Mouse (Mus musculus) hindbrain, embryonic 15.5 days (tissue): ENCODE measurements around the gene Slc30a7. TPM values are rescaled to one million over a fixed set of nuclear protein-coding genes. Genes with fewer than 3 reads are reported as not detected.

Source experiments
- ATAC-seq: fragments of 200-750 bp; cut with Nextera tagmentation; 2 replicates; pipeline ENCODE4 v1.8.0; 2017; ENCODE audit warnings: low read depth, moderate number of reproducible peaks, moderate TSS enrichment; ENCODE audit not compliant: low FRiP score
- H3K27ac ChIP-seq: fragments of 300-500 bp; sonication (generic); replicated peaks from 2 replicates; pipeline ENCODE4 v1.5.1; 2015; ENCODE audit warnings: mild to moderate bottlenecking, inconsistent platforms
- H3K27me3 ChIP-seq: fragments of 300-500 bp; sonication (generic); 2 replicates; pipeline ENCODE4 v1.6.1; 2015; ENCODE audit warnings: control low read depth, inconsistent platforms
- H3K36me3 ChIP-seq: fragments of 300-500 bp; sonication (generic); 2 replicates; pipeline ENCODE4 v1.6.1; 2015; ENCODE audit warnings: control low read depth, inconsistent platforms
- H3K4me1 ChIP-seq: fragments of 300-500 bp; sonication (generic); replicated peaks from 2 replicates; pipeline ENCODE4 v1.6.1; 2015; ENCODE audit warnings: control low read depth, inconsistent platforms
- H3K4me2 ChIP-seq: fragments of 300-500 bp; sonication (generic); 2 replicates; pipeline ENCODE4 v1.6.1; 2015; ENCODE audit warnings: moderate library complexity, mild to moderate bottlenecking, inconsistent platforms
- H3K4me3 ChIP-seq: fragments of 300-500 bp; sonication (generic); 2 replicates; pipeline ENCODE4 v1.5.1; 2015; ENCODE audit warnings: mild to moderate bottlenecking, inconsistent platforms
- H3K9ac ChIP-seq: fragments of 300-500 bp; sonication (generic); 2 replicates; pipeline ENCODE4 v1.6.1; 2015; ENCODE audit warnings: inconsistent platforms
- H3K9me3 ChIP-seq: fragments of 300-500 bp; sonication (generic); 2 replicates; pipeline ENCODE4 v1.6.1; 2016; ENCODE audit warnings: control low read depth, inconsistent platforms
- WGBS: fragments of 180-500 bp; shearing (Covaris S2); methylation state at CpG from one replicate; pipeline ENCODE4 v1.1.7; 2015; 5-methylcytosine and 5-hydroxymethylcytosine counted together
- polyA plus RNA-seq: library from polyadenylated mRNA; unstranded; fragments of >200 nt; fragmentation: Nextera tagmentation; extraction: Ambion mirVana; gene quantifications from 2 replicates; pipeline ENCODE4 v1.2.1, GENCODE M21; 2015

Slc30a7 gene
- polyA plus RNA-seq, 1 experiment from 2014 or later: 16.7 TPM

DNA sequence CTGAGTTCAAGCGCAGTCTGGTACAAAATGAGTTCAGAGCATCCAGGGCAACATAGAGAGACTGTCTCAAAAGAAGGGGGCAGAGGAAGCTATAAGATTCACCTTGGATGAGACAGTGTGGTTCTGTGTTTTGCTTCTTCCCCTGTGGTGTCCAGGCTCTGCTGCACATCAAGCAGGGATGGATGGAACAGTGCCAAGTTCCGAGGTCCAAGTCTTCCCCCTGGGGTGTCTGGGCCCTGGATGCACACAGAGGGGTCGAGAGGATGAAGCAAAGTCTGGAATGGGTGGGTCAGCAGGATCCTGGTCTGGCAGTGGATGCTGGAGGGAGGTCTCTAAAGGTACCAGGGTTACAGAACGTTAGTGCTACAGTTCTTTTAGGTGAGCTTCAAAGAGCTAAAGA, 11.4 kb upstream of the Slc30a7 start:
- Histone ChIP-seq H3K36me3 (no peaks in the 10 kb centered on the region), H3K27me3 (no peaks in the 10 kb centered on the region), H3K4me3 (no peak overlapping the region), H3K4me2 (no peak overlapping the region), H3K27ac (no peak overlapping the region), H3K9me3 (no peaks in the 10 kb centered on the region), H3K9ac (no peak overlapping the region), H3K4me1 (no peaks in the 10 kb centered on the region)
- WGBS: 76% methylated on average over 4 of the region's 4 CpGs
- no peak for ATAC-seq

DNA sequence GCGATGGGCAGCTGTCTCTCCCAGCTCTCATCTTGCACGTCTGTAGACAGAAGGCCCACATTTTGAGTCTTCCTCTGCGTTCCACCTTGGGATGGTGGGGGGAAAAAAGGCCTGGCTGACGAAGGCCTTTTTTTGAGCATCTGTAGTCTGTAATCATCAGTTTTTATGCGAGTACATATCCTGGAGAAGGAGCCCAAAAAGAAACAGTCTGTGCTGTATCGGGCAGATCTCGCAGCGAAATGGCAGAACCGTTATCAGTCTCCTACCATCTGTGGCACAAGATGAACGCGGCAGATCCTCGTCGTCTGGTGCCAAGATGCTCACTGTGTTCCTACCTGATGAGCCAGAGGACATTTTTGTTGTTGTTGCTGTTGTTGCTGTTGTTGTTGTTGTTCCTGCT, 8.9 kb upstream of the Slc30a7 start:
- Histone ChIP-seq H3K4me3 (no peak overlapping the region), H3K9ac (no peak overlapping the region), H3K4me2 (no peak overlapping the region), H3K27me3 (no peaks in the 10 kb centered on the region), H3K9me3 (no peaks in the 10 kb centered on the region), H3K27ac (no peak overlapping the region), H3K36me3 (no peaks in the 10 kb centered on the region), H3K4me1 (no peaks in the 10 kb centered on the region)
- ATAC-seq: no peak
- 83% methylated on average over 13 of the region's 13 CpGs for WGBS

DNA sequence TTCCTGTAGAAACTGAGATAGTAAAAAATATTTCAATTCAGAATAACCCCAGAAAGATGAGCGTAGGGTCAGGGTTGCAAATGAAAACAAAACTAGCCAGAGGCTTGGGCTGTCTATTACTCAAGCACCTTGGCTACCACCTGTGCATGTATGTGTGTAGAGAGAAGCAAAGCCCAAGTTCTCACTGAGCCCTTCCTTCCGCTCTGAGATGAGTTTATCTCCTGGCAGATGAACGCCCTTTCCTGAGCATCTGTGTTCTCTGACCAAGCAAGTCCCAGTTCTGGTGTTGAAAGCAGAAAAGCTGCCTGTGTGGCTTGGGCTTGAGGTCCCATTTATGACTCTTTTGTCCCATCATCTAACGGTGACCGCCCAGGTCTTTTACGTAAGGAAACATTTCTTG, 7.7 kb upstream of the Slc30a7 start:
- WGBS: 97% methylated on average over 6 of the region's 6 CpGs
- no peak for ATAC-seq
- peaks cover 4% of the 10 kb centered on the region for H3K4me1 ChIP-seq
- H3K27ac ChIP-seq: no peak overlapping the region
- H3K4me2 ChIP-seq: no peak overlapping the region
- no peak overlapping the region for H3K9ac ChIP-seq
- H3K9me3 ChIP-seq: no peaks in the 10 kb centered on the region
- H3K4me3 ChIP-seq: no peak overlapping the region
- H3K27me3 ChIP-seq: no peaks in the 10 kb centered on the region
- H3K36me3 ChIP-seq: no peaks in the 10 kb centered on the region

DNA sequence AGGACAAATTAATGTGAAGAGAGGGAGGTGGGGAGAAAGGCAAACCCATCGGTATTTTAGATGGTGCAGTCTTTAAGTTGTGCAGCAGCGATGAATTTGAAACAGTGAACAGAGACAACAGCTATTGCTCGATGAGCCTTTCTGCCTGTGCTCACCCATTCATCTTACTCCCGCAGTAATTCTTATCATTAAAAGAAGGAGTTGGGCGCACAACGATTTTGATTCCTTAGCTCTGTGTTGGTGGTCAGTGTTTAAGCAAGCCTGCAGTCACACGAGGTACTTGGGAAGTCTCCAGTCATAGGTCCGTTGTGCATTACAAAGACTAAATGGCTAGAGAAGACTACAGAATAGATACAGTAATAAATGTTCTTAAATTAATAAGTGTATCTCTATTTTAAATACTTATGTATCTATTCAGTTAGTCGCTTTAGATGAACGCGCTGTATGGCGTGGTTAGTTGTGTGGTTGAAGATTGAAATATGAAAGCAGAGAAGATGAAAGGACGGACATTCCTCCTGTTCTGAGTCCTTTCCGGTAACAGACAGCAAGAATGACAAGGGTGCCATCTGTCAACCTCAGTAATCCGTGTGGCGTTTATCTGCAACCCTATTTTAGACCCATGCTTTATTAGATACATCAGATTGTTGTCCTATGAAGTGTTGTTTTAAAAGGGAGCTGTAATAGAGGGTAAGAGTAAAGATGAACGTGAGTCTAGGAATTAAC, 2.6 kb upstream of the Slc30a7 start:
- Histone ChIP-seq H3K27ac (no peak overlapping the region), H3K27me3 (no peaks in the 10 kb centered on the region), H3K4me2 (peak overlapping the region; percentile 73), H3K9me3 (no peaks in the 10 kb centered on the region), H3K4me3 (peak overlapping the region; percentile 57), H3K9ac (no peak overlapping the region), H3K4me1 (peaks cover 31% of the 10 kb centered on the region), H3K36me3 (no peaks in the 10 kb centered on the region)
- no peak for ATAC-seq
- WGBS: 76% methylated on average over 17 of the region's 17 CpGs

DNA sequence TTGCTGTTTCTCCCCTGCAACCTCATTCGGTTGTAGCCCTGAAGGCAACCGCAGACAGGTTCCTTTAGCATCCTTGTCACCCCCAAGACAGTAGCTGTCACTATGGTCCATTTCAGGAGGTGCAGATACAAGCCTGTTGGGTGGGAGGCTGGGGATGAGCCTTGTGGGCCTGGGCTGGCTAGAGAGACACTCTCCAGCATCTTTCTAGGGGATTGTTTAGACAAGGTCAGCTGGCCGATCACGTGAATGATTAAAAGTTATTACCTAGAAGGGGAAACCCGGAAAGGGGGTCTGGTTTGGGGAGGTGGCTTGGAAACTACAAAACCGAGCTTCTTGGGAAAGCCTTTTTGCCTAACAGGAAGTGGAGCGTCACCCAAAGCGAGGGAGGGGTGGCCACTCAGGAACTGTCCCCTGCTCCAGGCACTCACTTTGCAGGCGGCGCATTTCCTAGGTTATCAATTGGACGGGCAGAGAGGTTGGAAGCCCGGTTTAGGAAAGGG, 785 bp upstream of the Slc30a7 start:
- 0% methylated on average over 12 of the region's 12 CpGs for WGBS
- ATAC-seq: peak; percentile 80

DNA sequence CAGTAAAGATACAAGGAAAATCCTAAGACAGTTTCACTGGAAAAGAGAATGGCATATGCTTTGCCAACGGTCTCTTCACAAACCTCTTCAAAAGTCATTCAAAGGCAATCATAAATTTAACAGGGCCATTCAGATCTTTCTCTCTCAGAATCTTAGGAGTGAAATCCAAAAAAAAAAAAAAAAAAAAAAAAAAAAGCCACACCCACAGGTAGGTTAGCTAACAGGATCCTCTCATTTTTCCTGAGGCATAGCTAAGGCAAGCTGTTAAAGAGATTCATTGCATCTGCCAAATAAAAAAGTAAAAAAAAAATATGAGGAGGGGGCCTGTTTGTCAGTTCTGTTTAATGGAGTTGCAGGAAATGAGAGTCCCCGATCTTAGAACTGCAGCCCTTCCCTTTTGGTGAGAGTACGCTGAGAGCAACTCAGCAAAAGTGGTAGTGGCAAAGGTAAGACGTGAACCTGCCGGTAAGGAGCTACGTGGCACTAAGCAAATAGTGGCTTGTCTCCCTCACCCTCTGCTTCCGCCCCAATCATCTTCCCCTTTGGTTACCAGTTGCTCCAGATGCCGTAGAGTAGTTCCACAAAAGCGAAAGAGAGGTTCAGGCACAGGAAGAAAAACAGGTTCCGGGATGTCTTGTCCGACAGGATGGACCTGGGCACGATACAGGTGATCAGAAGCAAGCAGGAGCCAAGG, 775 bp downstream of the Slc30a7 start:
- H3K27ac ChIP-seq: peak overlapping the region; percentile 88
- H3K9ac ChIP-seq: peak overlapping the region; percentile 55
- WGBS: 7% methylated on average over 12 of the region's 12 CpGs
- ATAC-seq: no peak; the same call in 1 of the 2 replicates
- H3K36me3 ChIP-seq: no peaks in the 10 kb centered on the region
- peak overlapping the region; percentile 73 for H3K4me2 ChIP-seq
- H3K4me1 ChIP-seq: peaks cover 31% of the 10 kb centered on the region
- H3K9me3 ChIP-seq: no peaks in the 10 kb centered on the region
- no peaks in the 10 kb centered on the region for H3K27me3 ChIP-seq
- H3K4me3 ChIP-seq: peak overlapping the region; percentile 57

More for the DNA sequence above, 785 bp upstream of the Slc30a7 start:
- Histone ChIP-seq H3K4me3 (peak overlapping the region; percentile 57), H3K4me1 (peaks cover 31% of the 10 kb centered on the region), H3K36me3 (no peaks in the 10 kb centered on the region), H3K9ac (peak overlapping the region; percentile 55), H3K27ac (peak overlapping the region; percentile 88), H3K27me3 (no peaks in the 10 kb centered on the region), H3K9me3 (no peaks in the 10 kb centered on the region), H3K4me2 (peak overlapping the region; percentile 73)

DNA sequence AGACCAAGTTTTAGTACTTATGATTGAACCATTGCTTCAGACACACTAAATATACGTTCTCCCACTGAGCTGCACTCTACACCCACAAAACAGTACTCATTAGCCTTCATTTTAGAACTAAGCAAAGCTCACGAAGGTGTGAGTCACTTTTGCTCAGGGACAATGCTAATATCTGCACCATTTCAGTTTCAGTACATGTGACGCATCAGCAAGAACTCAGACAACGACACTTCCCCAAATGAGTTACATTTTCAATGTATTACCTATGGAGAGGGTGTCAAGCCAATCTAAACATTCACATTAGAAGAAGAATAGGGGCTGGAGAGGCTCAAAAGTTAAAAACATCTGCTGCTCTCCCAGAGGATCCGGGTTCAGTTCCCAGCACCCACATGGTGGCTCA, 10.3 kb downstream of the Slc30a7 start:
- H3K4me1 ChIP-seq: no peaks in the 10 kb centered on the region
- no peak overlapping the region for H3K4me2 ChIP-seq
- no peak overlapping the region for H3K9ac ChIP-seq
- ATAC-seq: no peak
- H3K27ac ChIP-seq: no peak overlapping the region
- H3K27me3 ChIP-seq: no peaks in the 10 kb centered on the region
- H3K36me3 ChIP-seq: peaks cover 25% of the 10 kb centered on the region
- H3K9me3 ChIP-seq: no peaks in the 10 kb centered on the region
- H3K4me3 ChIP-seq: no peak overlapping the region
- WGBS: 89% methylated on average over 5 of the region's 5 CpGs

DNA sequence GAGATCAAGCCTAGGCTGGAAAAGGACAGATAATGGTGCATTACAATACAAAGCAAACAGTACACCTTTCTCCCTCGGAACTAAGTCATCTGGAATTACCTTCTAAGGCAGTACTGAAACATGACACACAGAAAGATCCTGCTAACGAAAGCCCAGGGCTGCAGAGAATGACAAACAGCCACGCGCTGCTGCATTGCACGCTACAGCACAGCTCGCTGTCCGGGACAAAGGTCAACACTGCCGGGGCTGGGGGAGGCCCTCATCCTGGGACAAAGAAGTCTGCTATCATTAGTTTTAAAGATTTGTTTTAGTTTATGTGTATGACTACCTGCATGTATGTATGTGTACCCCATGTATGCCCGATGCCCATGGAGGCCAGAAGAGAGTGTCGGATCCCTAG, 14.2 kb downstream of the Slc30a7 start:
- no peaks in the 10 kb centered on the region for H3K4me1 ChIP-seq
- ATAC-seq: no peak
- H3K27ac ChIP-seq: no peak overlapping the region
- H3K9me3 ChIP-seq: no peaks in the 10 kb centered on the region
- H3K9ac ChIP-seq: no peak overlapping the region
- H3K4me2 ChIP-seq: no peak overlapping the region
- H3K36me3 ChIP-seq: peaks cover 27% of the 10 kb centered on the region
- no peak overlapping the region for H3K4me3 ChIP-seq
- H3K27me3 ChIP-seq: no peaks in the 10 kb centered on the region
- whole genome bisulfite sequencing: 89% methylated on average over 10 of the region's 10 CpGs

DNA sequence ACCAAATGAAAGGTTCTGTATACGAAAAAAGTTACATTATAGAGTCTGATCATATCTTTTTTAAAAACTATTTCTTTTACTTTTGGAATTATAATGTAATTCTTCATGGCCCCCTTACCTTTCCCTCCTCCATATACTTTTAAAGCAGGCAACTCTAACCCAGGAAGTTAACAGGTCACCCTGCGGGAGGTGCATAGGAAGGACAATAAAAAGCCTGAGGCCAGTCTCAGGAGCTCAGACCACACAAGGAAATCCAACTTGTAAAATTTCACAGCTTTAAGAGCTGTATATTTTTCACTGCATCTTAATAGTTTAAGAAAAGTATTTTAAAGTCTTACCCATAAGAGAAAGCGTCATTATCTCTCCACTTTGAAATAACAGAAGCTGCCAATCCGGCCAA, 14.6 kb downstream of the Slc30a7 start:
- Histone ChIP-seq H3K4me2 (no peak overlapping the region), H3K36me3 (peaks cover 25% of the 10 kb centered on the region), H3K4me1 (no peaks in the 10 kb centered on the region), H3K27ac (no peak overlapping the region), H3K27me3 (no peaks in the 10 kb centered on the region), H3K4me3 (no peak overlapping the region), H3K9me3 (no peaks in the 10 kb centered on the region), H3K9ac (no peak overlapping the region)
- WGBS: 92% methylated on average over 4 of the region's 4 CpGs
- ATAC-seq: no peak

DNA sequence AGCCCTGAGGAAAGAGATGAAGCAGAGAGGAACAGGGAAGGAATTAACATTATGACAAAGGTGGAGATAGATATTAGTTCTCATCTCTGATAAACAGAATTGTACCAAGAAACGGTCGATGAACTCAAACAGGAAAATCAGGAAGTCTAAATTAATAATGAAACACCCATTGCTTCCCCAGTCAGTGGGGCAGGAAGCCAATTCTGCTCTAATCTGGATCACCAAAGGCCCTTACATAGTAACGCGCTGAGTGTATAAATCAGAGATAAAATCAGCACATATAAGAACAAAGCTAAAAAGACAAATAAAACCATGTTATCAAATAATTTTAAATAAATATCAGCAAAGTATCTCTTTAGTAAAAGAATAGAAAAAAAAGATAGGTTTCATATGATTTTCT, 15.1 kb downstream of the Slc30a7 start:
- H3K4me2 ChIP-seq: no peak overlapping the region
- no peak for ATAC-seq
- WGBS: 84% methylated on average over 4 of the region's 4 CpGs
- no peaks in the 10 kb centered on the region for H3K4me1 ChIP-seq
- no peaks in the 10 kb centered on the region for H3K27me3 ChIP-seq
- no peak overlapping the region for H3K4me3 ChIP-seq
- H3K27ac ChIP-seq: no peak overlapping the region
- no peaks in the 10 kb centered on the region for H3K9me3 ChIP-seq
- peaks cover 30% of the 10 kb centered on the region for H3K36me3 ChIP-seq
- no peak overlapping the region for H3K9ac ChIP-seq

DNA sequence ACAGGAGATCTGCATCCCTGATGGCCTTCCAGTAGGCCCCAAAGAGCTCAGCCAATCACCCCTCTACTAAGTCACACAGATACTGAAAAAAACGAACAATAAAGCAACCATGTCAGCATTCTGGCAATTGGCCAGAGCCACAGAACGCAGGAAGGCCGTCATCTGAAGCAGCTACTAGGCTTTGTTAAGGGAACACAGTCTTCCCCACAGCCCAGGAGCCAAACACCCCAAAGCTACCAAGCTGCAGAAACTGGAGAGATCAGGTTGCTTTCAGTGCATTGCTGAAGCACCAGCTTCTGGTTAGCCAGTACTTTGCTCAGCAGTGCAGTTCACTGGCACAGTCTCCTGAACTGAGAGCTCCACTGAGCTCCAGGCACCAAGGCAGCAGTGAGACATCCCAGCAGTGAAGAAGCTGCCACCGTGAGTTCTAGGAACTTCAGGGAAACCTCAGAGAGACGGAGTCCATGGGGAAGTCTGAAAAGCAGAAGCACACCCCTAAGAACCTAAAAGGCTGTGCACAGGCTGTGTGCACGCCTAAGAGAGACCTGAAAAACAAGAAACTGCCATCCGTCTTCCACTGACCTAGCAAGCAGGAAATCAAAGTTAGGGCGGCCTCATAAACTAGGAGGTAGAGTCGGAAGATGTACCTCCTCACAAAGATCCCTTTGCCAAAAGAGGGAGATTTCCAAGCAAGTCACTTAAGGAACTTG, 21.9 kb downstream of the Slc30a7 start:
- no peaks in the 10 kb centered on the region for H3K4me1 ChIP-seq
- 73% methylated on average over 9 of the region's 9 CpGs for WGBS
- no peak overlapping the region for H3K9ac ChIP-seq
- ATAC-seq: no peak
- no peaks in the 10 kb centered on the region for H3K9me3 ChIP-seq
- H3K27me3 ChIP-seq: no peaks in the 10 kb centered on the region
- no peak overlapping the region for H3K27ac ChIP-seq
- no peak overlapping the region for H3K4me3 ChIP-seq
- peaks cover 62% of the 10 kb centered on the region for H3K36me3 ChIP-seq
- H3K4me2 ChIP-seq: no peak overlapping the region

DNA sequence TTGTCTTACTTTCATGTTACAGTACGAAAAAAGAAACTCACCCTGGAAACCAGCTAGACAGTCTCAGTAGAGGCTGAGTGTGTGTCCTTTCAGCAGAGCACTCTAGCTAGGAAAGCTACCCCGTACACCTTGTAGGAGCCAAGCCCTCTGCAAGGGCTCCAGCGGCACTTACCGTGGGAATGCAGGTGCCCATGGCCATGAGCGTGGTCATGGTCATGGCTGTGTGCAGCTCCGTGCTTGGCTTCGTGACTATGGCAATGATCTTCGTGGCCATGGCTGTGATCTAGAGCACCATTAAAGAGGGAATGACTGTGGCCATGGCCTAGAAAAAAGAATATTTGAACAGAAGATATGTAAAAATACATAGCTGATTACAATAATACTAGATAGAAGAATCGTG, 22.6 kb downstream of the Slc30a7 start:
- no peak overlapping the region for H3K27ac ChIP-seq
- WGBS: 95% methylated on average over 9 of the region's 9 CpGs
- no peak overlapping the region for H3K9ac ChIP-seq
- no peak overlapping the region for H3K4me3 ChIP-seq
- H3K27me3 ChIP-seq: no peaks in the 10 kb centered on the region
- no peaks in the 10 kb centered on the region for H3K9me3 ChIP-seq
- no peaks in the 10 kb centered on the region for H3K4me1 ChIP-seq
- no peak overlapping the region for H3K4me2 ChIP-seq
- ATAC-seq: no peak
- H3K36me3 ChIP-seq: peaks cover 55% of the 10 kb centered on the region
